Mouse (Mus musculus): ENCODE results near the gene Polr2m.

DNA sequence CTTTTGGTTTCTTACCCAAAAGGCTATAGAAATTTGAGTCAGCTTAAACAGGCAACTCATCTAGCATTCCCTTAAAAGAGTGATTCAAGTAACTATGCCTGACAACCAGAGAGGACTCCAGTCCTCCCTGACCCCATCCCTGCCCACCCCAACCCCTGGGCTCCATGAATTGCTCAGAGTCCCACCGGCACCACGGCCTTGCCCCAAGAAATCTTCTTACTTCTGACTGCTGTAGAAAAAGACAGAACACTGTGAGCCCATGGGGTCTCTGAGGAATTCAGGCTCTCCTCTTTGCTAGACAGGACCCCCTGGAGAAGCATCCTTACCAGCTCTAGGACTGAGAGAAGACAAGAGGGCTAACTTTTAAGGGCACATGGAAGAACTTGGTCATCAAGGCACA lies 40.4 kb downstream of the Polr2m start:
- no peak for TF ChIP-seq POLR2A (IDR thresholded peaks at IDR 0.05; ENCODE audit: insufficient read depth, low read length)
- TF ChIP-seq CTCF (IDR thresholded peaks at IDR 0.05; ENCODE audit: low read depth, low read length), result no peak
- no peak for TF ChIP-seq EP300 (IDR thresholded peaks at IDR 0.05; ENCODE audit: insufficient read depth, low read depth, low read length)

Data from ES-Bruce4 (cell line).